ENCODE assay signal across 8 mouse cellular contexts in genomic region chr15:82982724-82983415, GRCm38 (mm10). TPM values are rescaled to one million over a fixed set of nuclear protein-coding genes. Genes with fewer than 3 reads are reported as not detected.
A peak's percentile ranks its signal among the peaks of the same experiment; 100 is the strongest.
DNase-seq lines count a peak whose midpoint lies in the region; ATAC-seq and TF ChIP-seq lines count a peak whose summit lies in the region.

No protein-coding gene starts in this region.

- peak overlapping the region; percentile 37 for H3K4me2 ChIP-seq in lung, embryonic 14.5 days
- H3K4me2 ChIP-seq in intestine, embryonic 14.5 days (ENCODE audit: low read length) = peak overlapping the region; percentile 41

- peaks cover 17% of the 10 kb centered on the region for H3K4me1 ChIP-seq in lung, embryonic 14.5 days (ENCODE audit: insufficient read depth)
- H3K4me1 ChIP-seq in intestine, embryonic 14.5 days (replicated peaks; ENCODE audit: control insufficient read depth, insufficient read depth, low read length) = peaks cover 34% of the 10 kb centered on the region
- H3K4me1 ChIP-seq in thymus, adult 2 months (replicated peaks; ENCODE audit: control insufficient read depth, insufficient read depth, low read length) = peaks cover 30% of the 10 kb centered on the region

- no peak for TF ChIP-seq CTCF in lung, embryonic 14.5 days (IDR thresholded peaks at IDR 0.05; ENCODE audit: low read depth)
- TF ChIP-seq CTCF in thymus, adult 2 months (IDR thresholded peaks at IDR 0.05; ENCODE audit: borderline replicate concordance, control insufficient read depth, extremely low read depth, insufficient read depth, low read length, poor library complexity) = no peak

- H3K27ac ChIP-seq in lung, embryonic 14.5 days (ENCODE audit: low read depth) = peak overlapping the region; percentile 13
- peak overlapping the region; percentile 47; the same call in 1 of the 2 replicates for H3K27ac ChIP-seq in intestine, embryonic 14.5 days (ENCODE audit: low read depth)
- no peak overlapping the region for H3K27ac ChIP-seq in thymus, adult 2 months (ENCODE audit: control insufficient read depth, insufficient read depth, low read length)

- H3K9ac ChIP-seq in lung, embryonic 14.5 days = no peak overlapping the region
- H3K9ac ChIP-seq in intestine, embryonic 14.5 days (ENCODE audit: low read length) = no peak overlapping the region

- H3K36me3 ChIP-seq in lung, embryonic 14.5 days (ENCODE audit: insufficient read depth) = no peaks in the 10 kb centered on the region
- H3K36me3 ChIP-seq in intestine, embryonic 14.5 days (ENCODE audit: control insufficient read depth, insufficient read depth, low read length) = no peaks in the 10 kb centered on the region
- H3K36me3 ChIP-seq in thymus, adult 2 months (ENCODE audit: control insufficient read depth, insufficient read depth, low read length) = no peaks in the 10 kb centered on the region

- TF ChIP-seq POLR2A in thymus, adult 2 months (IDR thresholded peaks at IDR 0.05; ENCODE audit: control insufficient read depth, extremely low read depth, insufficient read depth, low read length, poor library complexity) = no peak

- intact Hi-C loops in gastrocnemius, postnatal 14 days (cut with DNase I; ENCODE audit: low total_unique reads) = no loop called here

- no peak overlapping the region for H3K4me3 ChIP-seq in lung, embryonic 14.5 days (ENCODE audit: low read depth, low read length)
- H3K4me3 ChIP-seq in intestine, embryonic 14.5 days (ENCODE audit: low read depth, low read length) = 0 out of 2 replicates have a peak overlapping the region, but pooled peaks have one; percentile 4
- no peak overlapping the region for H3K4me3 ChIP-seq in thymus, adult 2 months (ENCODE audit: control insufficient read depth, insufficient read depth, low read length)

- ATAC-seq in lung, embryonic 14.5 days (ENCODE audit: insufficient read depth) = no peak
- ATAC-seq in intestine, embryonic 14.5 days (replicated peaks; ENCODE audit: low FRiP score, low TSS enrichment, low read depth) = no peak

- WGBS in lung, embryonic 14.5 days = 5% methylated on average over 18 of the region's 18 CpGs
- 8% methylated on average over 16 of the region's 18 CpGs for WGBS in intestine, embryonic 14.5 days
- 83% methylated on average over 18 of the region's 18 CpGs for WGBS in thymus, adult 2 months

- peaks cover 18% of the 10 kb centered on the region for H3K27me3 ChIP-seq in lung, embryonic 14.5 days (ENCODE audit: insufficient read depth, low read length)
- peaks cover 13% of the 10 kb centered on the region for H3K27me3 ChIP-seq in intestine, embryonic 14.5 days (replicated peaks; ENCODE audit: control insufficient read depth, insufficient read depth, low read length)
- no peaks in the 10 kb centered on the region; the same call in 1 of the 2 replicates for H3K27me3 ChIP-seq in thymus, adult 2 months (ENCODE audit: control insufficient read depth, insufficient read depth, low read length)

- DNase-seq in lung, embryonic 14.5 days = peak; percentile 70
- no peak for DNase-seq in lung, postnatal 36 days
- DNase-seq in gastrocnemius, postnatal 14 days = peak; percentile 78
- no peak for DNase-seq in intestine, embryonic 14.5 days (ENCODE audit: low spot score)
- DNase-seq in skeletal muscle tissue, adult 2 months (ENCODE audit: low read depth, low spot score) = peak; percentile 20
- DNase-seq in thymus, adult 2 months = no peak
- no peak for DNase-seq in frontal cortex, postnatal 25 days (ENCODE audit: low spot score in 2 of 2)
- no peak for DNase-seq in testis, postnatal 10 days (ENCODE audit: low spot score)

- H3K9me3 ChIP-seq in lung, embryonic 14.5 days (ENCODE audit: low read depth, low read length) = no peaks in the 10 kb centered on the region
- no peaks in the 10 kb centered on the region for H3K9me3 ChIP-seq in intestine, embryonic 14.5 days (ENCODE audit: control insufficient read depth, low read length)

RNA-seq across cellular contexts. Expression of gene Tcf20, which starts 4.8 kb away (rescaled TPM):
- 9.9 and 10.9 TPM in 2 replicates for polyA plus RNA-seq in lung, embryonic 14.5 days (2014; fragmentation: Nextera tagmentation; extraction: Ambion mirVana)
- 10 to 100 TPM; 21.9 to 26.0 TPM for total RNA-seq in gastrocnemius, postnatal 14 days (2021)
- 11.7 and 12.4 TPM in 2 replicates for polyA plus RNA-seq in intestine, embryonic 14.5 days (2014; fragmentation: Nextera tagmentation; extraction: Ambion mirVana)
- polyA plus RNA-seq in thymus, adult 2 months (2012; rRNA removed) = 48.7 and 69.3 TPM in 2 replicates

RNA-seq across cellular contexts. Expression of gene Nfam1, which starts 50.2 kb away (rescaled TPM):
- 3.6 and 3.9 TPM in 2 replicates for polyA plus RNA-seq in lung, embryonic 14.5 days (2014; fragmentation: Nextera tagmentation; extraction: Ambion mirVana)
- 1 to 10 TPM; 1.0 to 1.4 TPM for total RNA-seq in gastrocnemius, postnatal 14 days (2021)
- polyA plus RNA-seq in intestine, embryonic 14.5 days (2014; fragmentation: Nextera tagmentation; extraction: Ambion mirVana) = 3.6 and 3.7 TPM in 2 replicates
- 8.1 and 9.8 TPM in 2 replicates for polyA plus RNA-seq in thymus, adult 2 months (2012; rRNA removed)

Comparison
In these comparisons a context has a peak if more than half of its experiments do, and no peak if none do; other contexts are left out.
1. DNase-seq: peak in lung, embryonic 14.5 days (single experiment), gastrocnemius, postnatal 14 days (single experiment) and skeletal muscle tissue, adult 2 months (single experiment); none in lung, postnatal 36 days (single experiment), intestine, embryonic 14.5 days (single experiment), thymus, adult 2 months (single experiment), frontal cortex, postnatal 25 days (0 of 2) and testis, postnatal 10 days (single experiment).